Mouse (Mus musculus) kidney, postnatal 36 days (tissue): ENCODE results near the gene Spon1.

ENCODE experiments used
- DNase-seq, 2 experiments: peaks; one replicate each; pipeline ENCODE4 v3.0.0; 2021 to 2022; ENCODE audit warnings: mixed read lengths in 2 of 2

Spon1 gene

GRCm38 (mm10) chr7:114011726-114012443, 246.1 kb downstream of the Spon1 start:
- no peak for DNase-seq

- DNase-seq: no peak
Measured at GRCm38 (mm10) chr7:114016001-114016949, 250.5 kb downstream of the Spon1 start.

GRCm38 (mm10) chr7:114018861-114019260, 253.1 kb downstream of the Spon1 start:
- peak; percentile 59 to 64 for DNase-seq

- DNase-seq: peak; percentile 19 to 26
Measured at GRCm38 (mm10) chr7:114020057-114020703, 254.4 kb downstream of the Spon1 start.

- peak; percentile 78 to 84 for DNase-seq
Measured at GRCm38 (mm10) chr7:114020704-114021093, 254.9 kb downstream of the Spon1 start.

- no peak for DNase-seq
Measured at GRCm38 (mm10) chr7:114026923-114027322, 261.1 kb downstream of the Spon1 start.

- no peak for DNase-seq
Measured at GRCm38 (mm10) chr7:114027406-114027805, 261.6 kb downstream of the Spon1 start.

GRCm38 (mm10) chr7:114028828-114029227, 263.0 kb downstream of the Spon1 start:
- no peak for DNase-seq

- peak; percentile 69 to 72 for DNase-seq
Measured at GRCm38 (mm10) chr7:114029596-114029995, 263.8 kb downstream of the Spon1 start.

GRCm38 (mm10) chr7:114037237-114037636, 271.4 kb downstream of the Spon1 start:
- DNase-seq: no peak

GRCm38 (mm10) chr7:114041349-114041748, 275.6 kb downstream of the Spon1 start:
- no peak for DNase-seq

GRCm38 (mm10) chr7:114042973-114043928, 277.5 kb downstream of the Spon1 start:
- DNase-seq: peak in 1 of 2 experiments; percentile 27

- DNase-seq: no peak
Measured at GRCm38 (mm10) chr7:114043929-114044549, 278.2 kb downstream of the Spon1 start.

- no peak for DNase-seq
Measured at GRCm38 (mm10) chr7:114045814-114046213, 280.0 kb downstream of the Spon1 start.

- no peak for DNase-seq
Measured at GRCm38 (mm10) chr7:114053720-114054119, 287.9 kb downstream of the Spon1 start.

GRCm38 (mm10) chr7:114058166-114058565, 292.4 kb downstream of the Spon1 start:
- no peak for DNase-seq

- DNase-seq: no peak
Measured at GRCm38 (mm10) chr7:114058927-114059441, 293.2 kb downstream of the Spon1 start.

GRCm38 (mm10) chr7:114060445-114060844, 294.6 kb downstream of the Spon1 start:
- no peak for DNase-seq

- no peak for DNase-seq
Measured at GRCm38 (mm10) chr7:114062451-114062850, 296.7 kb downstream of the Spon1 start.

- no peak for DNase-seq
Measured at GRCm38 (mm10) chr7:114063534-114063933, 297.7 kb downstream of the Spon1 start.

- no peak for DNase-seq
Measured at GRCm38 (mm10) chr7:114063966-114064365, 298.2 kb downstream of the Spon1 start.
